Mouse (Mus musculus) lung, embryonic 16.5 days (tissue): Measurements from ENCODE around the gene Ephb3. TPM values are rescaled to one million over a fixed set of nuclear protein-coding genes. Genes with fewer than 3 reads are reported as not detected.

ENCODE experiments used
- ATAC-seq: fragments of 200-750 bp; cut with Nextera tagmentation; 2 replicates; pipeline ENCODE4 v1.8.0; 2017; ENCODE audit warnings: low read depth, mild to moderate bottlenecking, moderate library complexity
- H3K27ac ChIP-seq: fragments of 300-500 bp; sonication (generic); 2 replicates; pipeline ENCODE4 v1.5.1; 2014; ENCODE audit warnings: mild to moderate bottlenecking, control low read depth, low read length
- H3K27me3 ChIP-seq: fragments of 300-500 bp; sonication (generic); 2 replicates; pipeline ENCODE4 v1.6.1; 2014; ENCODE audit warnings: low read depth, low read length, mixed read lengths; ENCODE audit not compliant: control insufficient read depth, insufficient read depth
- H3K36me3 ChIP-seq: fragments of 300-500 bp; sonication (generic); 2 replicates; pipeline ENCODE4 v1.6.1; 2014; ENCODE audit warnings: low read length; ENCODE audit not compliant: control insufficient read depth, insufficient read depth
- H3K4me1 ChIP-seq: fragments of 300-500 bp; sonication (generic); replicated peaks from 2 replicates; pipeline ENCODE4 v1.6.1; 2014; ENCODE audit warnings: low read length, mixed read lengths; ENCODE audit not compliant: control insufficient read depth, insufficient read depth
- H3K4me2 ChIP-seq: fragments of 300-500 bp; sonication (generic); 2 replicates; pipeline ENCODE4 v1.6.1; 2014; ENCODE audit warnings: low read depth, low read length, control low read depth
- H3K4me3 ChIP-seq: fragments of 300-500 bp; sonication (generic); 2 replicates; pipeline ENCODE4 v1.5.1; 2014; ENCODE audit warnings: mild to moderate bottlenecking, low read length, control low read depth
- H3K9ac ChIP-seq: fragments of 300-500 bp; sonication (generic); 2 replicates; pipeline ENCODE4 v1.6.1; 2014; ENCODE audit warnings: low read length, control low read depth
- H3K9me3 ChIP-seq: fragments of 300-500 bp; sonication (generic); 2 replicates; pipeline ENCODE4 v1.6.1; 2016; ENCODE audit warnings: low read length; ENCODE audit not compliant: control insufficient read depth
- WGBS: fragments of 180-500 bp; shearing (Covaris S2); extraction: QIAGEN DNeasy Blood & Tissue Kit; methylation state at CpG from one replicate; pipeline ENCODE4 v1.1.7; 2014; 5-methylcytosine and 5-hydroxymethylcytosine counted together
- polyA plus RNA-seq: library from polyadenylated mRNA; unstranded; fragments of >200 nt; fragmentation: Nextera tagmentation; extraction: Ambion mirVana; gene quantifications from 2 replicates; pipeline ENCODE4 v1.2.1, GENCODE M21; 2015

Gene Ephb3
- polyA plus RNA-seq, 1 experiment from 2014 or later: 28.9 TPM

DNA sequence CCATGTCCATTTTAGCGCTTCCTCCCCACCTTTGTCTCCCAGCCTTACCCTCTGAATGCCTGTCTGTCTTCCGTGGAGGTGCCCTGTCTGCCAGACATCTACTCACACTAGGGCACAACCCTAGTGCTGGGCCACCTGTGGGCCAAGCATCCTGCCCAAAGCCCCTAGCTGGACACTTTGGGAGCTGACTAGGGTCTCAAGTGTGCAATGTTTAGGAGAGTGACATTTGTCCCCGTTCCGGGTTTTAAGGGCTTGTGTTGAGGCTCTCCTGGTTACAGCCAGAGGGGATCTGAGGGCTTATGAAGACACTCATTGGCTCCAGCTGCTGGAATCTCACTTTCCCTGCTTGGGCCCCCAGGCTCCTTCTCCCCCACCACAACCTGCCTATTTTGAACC, 42.5 kb downstream of the Ephb3 start:
- Histone ChIP-seq H3K27me3 (peaks cover 4% of the 10 kb centered on the region), H3K4me3 (peak overlapping the region; percentile 54)
- ATAC-seq: no peak

DNA sequence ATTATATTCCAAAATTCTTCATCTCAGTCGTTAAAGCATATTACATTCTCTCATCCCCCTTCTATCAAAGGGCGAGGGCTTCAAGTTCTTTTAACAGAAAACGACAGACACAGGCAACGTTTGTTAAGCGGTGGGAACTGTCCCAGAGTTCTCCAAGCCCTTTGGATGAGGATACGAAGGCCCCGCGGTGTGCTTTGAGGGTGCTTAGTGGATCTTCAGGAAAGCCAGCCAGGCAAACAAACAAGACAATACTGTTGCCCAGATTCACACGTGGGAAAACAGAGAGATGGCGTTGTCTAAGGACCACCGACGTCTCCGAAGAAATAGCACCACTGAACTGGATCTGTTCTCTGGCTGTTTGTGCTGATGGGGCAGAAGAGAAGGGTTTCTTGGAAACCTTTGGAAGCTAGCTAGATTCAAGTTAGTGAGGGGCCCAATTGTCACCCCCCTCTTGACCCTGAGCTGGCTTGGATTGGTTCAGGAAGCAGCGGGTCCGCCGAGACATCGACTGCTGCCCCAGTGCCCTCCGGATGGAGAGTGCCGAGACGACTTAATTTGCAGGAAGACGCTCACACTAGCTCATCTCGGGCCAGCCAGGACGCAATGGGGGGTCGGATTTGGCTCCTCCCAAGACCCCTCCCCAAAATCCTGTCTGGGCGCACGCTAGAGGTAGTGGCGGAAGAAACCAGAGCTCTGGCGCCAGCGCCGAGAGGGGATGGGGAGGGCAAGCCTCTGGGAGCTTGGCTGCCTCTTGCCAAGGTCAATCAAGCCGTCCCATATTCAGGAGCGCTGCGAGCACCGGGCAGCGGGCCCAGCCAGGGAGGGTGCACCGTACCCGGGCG, 43.5 kb downstream of the Ephb3 start:
- WGBS: 13% methylated on average over 38 of the region's 38 CpGs
- H3K9ac ChIP-seq: peak overlapping the region; percentile 53
- peaks cover 37% of the 10 kb centered on the region for H3K4me1 ChIP-seq
- H3K36me3 ChIP-seq: no peaks in the 10 kb centered on the region
- ATAC-seq: 0 out of 2 replicates have a peak, but pooled peaks have one; percentile 4
- H3K4me3 ChIP-seq: peak overlapping the region; percentile 46
- H3K9me3 ChIP-seq: no peaks in the 10 kb centered on the region
- peaks cover 4% of the 10 kb centered on the region for H3K27me3 ChIP-seq
- peak overlapping the region; percentile 88 for H3K4me2 ChIP-seq
- H3K27ac ChIP-seq: no peak overlapping the region

More for the DNA sequence above, 42.5 kb downstream of the Ephb3 start:
- Histone ChIP-seq H3K9me3 (no peaks in the 10 kb centered on the region), H3K4me2 (peak overlapping the region; percentile 95), H3K36me3 (no peaks in the 10 kb centered on the region), H3K9ac (peak overlapping the region; percentile 76), H3K4me1 (peaks cover 46% of the 10 kb centered on the region), H3K27ac (peak overlapping the region; percentile 89)
- 15% methylated on average over 4 of the region's 4 CpGs for WGBS

DNA sequence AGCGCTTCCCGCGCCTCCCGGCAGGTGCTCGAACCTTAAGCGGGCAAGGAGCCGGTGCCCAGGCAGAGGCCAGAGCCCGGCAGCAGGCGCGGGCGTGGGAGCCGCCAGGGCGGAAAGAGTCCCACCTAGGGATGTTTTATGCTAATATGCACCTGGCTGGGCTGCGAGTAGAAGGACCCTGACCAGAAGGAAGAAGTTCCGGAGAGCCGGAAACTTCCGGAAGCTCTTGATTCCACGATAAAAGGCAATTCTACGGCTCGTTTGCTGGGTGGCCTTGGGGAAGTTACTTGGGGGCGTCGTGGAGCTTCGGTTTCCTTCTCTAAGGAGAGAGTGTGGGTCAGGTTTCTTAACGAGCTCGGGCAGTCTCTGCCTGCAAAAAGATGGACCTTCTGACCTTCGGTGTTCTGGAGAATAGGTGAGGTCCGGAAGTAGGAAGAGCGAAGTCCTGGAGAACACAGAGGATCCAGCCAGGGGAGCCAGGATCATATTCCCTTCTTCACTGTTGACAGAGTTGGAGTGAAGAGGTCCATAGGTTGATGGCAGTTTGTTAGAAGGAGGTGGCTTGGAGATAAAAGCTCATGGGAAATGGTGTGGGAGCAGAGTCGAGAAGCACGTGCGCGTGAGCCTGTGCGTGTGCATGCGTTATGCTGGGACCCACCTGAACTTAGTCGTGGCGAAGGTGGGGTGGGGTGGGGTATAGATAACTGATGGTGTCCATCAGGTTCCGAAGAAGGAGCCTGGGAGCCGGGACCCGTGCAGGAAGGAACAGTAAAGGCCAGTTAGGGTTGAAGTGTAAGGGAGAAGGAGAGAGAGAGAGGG, 44.4 kb downstream of the Ephb3 start:
- Histone ChIP-seq H3K9ac (peak overlapping the region; percentile 53), H3K27ac (no peak overlapping the region), H3K9me3 (no peaks in the 10 kb centered on the region), H3K4me1 (peaks cover 36% of the 10 kb centered on the region), H3K36me3 (no peaks in the 10 kb centered on the region), H3K4me3 (peak overlapping the region; percentile 46), H3K27me3 (peaks cover 4% of the 10 kb centered on the region), H3K4me2 (peak overlapping the region; percentile 88)
- WGBS: 5% methylated on average over 39 of the region's 39 CpGs
- no peak for ATAC-seq

DNA sequence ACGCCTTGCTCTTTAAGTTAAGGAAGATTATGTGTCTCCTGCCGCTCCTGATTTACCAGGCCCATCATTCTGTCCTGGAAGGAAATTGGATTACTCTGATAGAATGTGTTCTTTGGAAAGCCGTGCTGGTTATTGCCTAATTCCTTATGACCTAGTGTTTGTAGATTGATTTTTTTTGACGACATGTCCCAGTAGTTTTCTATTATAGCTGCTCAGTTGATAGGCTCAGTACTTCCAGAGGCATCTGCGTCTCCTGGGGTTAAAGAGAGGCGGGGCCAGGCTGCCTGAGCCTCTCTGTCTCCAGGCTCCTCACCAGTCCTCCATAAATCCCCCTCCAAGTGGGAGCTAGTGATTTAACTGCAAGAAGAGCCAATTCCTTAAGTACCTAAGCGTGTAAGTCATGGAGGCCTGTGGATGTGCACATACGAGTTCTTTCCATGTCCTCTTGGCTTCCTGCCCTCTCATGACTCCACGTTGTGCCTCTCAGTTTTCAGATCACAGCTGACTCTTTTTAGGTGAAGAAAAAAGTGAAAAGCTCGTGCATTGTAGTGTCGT, 47.9 kb downstream of the Ephb3 start:
- no peak overlapping the region for H3K9ac ChIP-seq
- no peak overlapping the region for H3K4me3 ChIP-seq
- H3K36me3 ChIP-seq: no peaks in the 10 kb centered on the region
- no peak for ATAC-seq
- no peak overlapping the region for H3K4me2 ChIP-seq
- H3K27ac ChIP-seq: no peak overlapping the region
- 45% methylated on average over 11 of the region's 11 CpGs for WGBS
- peaks cover 4% of the 10 kb centered on the region; the same call in 1 of the 2 replicates for H3K27me3 ChIP-seq
- peaks cover 18% of the 10 kb centered on the region for H3K4me1 ChIP-seq
- H3K9me3 ChIP-seq: no peaks in the 10 kb centered on the region

DNA sequence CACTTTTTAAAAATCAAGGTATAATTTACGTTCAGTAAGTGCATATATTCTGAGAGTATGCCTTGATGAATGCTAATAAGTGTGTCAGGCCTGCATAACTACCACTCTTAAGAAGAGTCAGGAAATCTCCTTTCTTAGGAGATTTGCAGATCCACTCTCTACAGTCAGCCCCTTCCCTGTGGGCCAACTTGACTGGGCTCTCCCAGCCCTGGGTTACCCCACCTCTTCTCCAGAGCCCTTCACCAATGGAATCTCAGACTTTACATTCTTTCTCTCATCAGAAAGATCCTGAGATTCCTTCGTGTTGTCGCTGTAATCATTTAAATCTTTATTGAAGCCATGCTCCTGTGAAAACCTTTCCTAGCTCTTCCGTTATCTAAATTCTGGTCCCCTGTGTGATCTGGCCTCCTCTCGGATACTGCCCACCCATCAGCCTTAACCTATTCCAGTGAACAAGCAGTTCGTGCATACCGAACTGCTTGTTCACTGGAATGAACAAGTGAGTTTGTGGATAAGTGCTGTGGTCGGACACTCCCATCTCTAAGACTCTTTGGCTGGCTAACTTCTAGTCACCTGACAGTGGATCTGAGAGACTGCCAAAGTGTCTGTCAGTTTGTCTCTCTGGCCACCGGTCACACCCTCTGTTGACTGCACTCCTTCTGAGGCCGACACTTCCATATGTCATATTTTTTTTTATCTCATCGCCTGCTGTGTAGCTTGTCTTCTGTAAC, 51.2 kb downstream of the Ephb3 start:
- WGBS: 50% methylated on average over 11 of the region's 11 CpGs
- Histone ChIP-seq H3K27me3 (no peaks in the 10 kb centered on the region), H3K4me1 (peaks cover 3% of the 10 kb centered on the region; the same call in 1 of the 2 replicates), H3K9ac (no peak overlapping the region), H3K4me3 (no peak overlapping the region), H3K9me3 (no peaks in the 10 kb centered on the region), H3K4me2 (no peak overlapping the region), H3K27ac (peak overlapping the region; percentile 40; the same call in 1 of the 2 replicates), H3K36me3 (no peaks in the 10 kb centered on the region)
- ATAC-seq: peak; percentile 54; the same call in 1 of the 2 replicates

DNA sequence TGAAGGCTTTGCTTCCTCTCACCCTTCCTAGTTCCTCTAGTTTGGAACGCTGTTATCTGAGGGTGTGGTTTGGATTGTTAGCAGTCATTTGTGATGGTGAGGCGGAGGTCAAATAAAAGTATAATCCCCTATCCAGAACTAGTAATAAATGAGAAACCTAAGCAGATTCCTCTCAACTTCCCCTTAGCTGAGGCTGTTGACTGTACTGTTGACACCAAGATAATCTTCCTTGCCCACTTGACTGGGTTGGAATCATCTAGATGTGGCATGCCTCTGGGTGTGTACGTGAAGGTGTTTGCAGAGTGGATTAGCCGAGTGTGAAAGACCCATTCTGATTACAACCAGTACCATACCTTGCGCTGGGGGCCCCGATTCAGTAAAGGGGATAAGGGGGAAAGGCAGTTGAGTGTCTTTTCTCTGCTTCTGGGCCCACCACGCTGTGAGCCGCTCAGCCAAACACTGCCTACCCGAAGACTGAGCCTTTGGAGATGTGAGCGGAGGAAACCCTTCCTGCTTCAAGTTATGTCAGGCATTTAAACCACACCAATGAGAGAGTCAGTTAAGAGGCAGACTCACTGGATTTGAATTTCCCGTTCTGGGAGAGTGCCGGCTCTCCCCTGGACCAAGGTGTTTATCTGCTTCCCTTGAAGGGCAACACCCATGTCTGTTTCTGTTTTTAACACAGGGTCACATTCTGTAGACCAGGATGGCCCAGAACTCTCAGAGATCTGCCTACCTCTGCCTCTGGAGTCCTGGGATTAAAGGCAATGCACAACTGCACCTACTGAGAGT, 52.2 kb downstream of the Ephb3 start:
- Histone ChIP-seq H3K9me3 (no peaks in the 10 kb centered on the region), H3K9ac (no peak overlapping the region), H3K4me2 (no peak overlapping the region), H3K4me1 (peaks cover 3% of the 10 kb centered on the region; the same call in 1 of the 2 replicates), H3K27me3 (no peaks in the 10 kb centered on the region), H3K27ac (no peak overlapping the region), H3K36me3 (no peaks in the 10 kb centered on the region), H3K4me3 (no peak overlapping the region)
- WGBS: 76% methylated on average over 12 of the region's 12 CpGs
- ATAC-seq: no peak

DNA sequence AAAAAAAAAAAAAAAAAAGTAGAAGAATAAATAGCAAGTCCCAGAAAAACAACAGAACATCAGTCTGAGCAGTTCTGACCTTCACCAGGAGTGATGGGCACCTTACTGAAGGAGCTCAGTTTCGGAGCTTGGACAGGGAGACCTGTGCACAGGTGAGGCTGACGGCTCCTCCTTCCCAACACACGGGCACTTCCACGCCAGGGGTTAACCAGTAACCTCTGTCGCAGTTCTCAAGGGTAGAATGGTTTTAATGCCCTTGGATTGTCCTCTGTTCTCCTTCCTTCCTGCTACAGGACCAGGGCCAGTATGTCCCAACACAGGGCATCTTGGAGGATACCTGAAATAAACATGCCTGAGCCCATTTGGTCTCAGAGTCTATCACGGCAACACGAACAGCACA, 60.9 kb downstream of the Ephb3 start:
- Histone ChIP-seq H3K4me1 (no peaks in the 10 kb centered on the region), H3K27me3 (no peaks in the 10 kb centered on the region), H3K9ac (no peak overlapping the region), H3K27ac (no peak overlapping the region), H3K4me2 (no peak overlapping the region), H3K36me3 (no peaks in the 10 kb centered on the region), H3K4me3 (no peak overlapping the region), H3K9me3 (no peaks in the 10 kb centered on the region)
- ATAC-seq: no peak
- WGBS: 80% methylated on average over 7 of the region's 7 CpGs

DNA sequence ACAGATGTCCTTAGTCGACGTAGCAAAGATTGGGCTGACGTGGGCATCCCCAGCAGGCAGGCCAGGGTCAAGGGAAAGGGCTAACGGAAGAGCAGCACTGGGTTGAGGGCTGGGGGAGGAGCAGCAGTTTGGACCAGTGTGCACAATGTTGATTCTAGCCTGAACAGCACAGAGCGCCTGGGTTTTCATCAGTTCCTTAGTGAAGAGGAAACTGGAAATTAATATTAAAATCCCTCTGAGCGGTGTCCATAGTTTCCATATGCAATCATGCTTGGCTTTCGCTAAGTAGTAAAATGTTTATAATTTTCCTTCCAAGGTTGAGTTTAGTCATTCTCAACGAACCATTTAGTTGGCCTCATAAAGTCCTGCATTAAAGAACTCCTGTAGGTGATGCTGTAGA, 65.2 kb downstream of the Ephb3 start:
- Histone ChIP-seq H3K9ac (no peak overlapping the region), H3K27ac (no peak overlapping the region), H3K9me3 (no peaks in the 10 kb centered on the region), H3K36me3 (no peaks in the 10 kb centered on the region), H3K4me3 (no peak overlapping the region), H3K27me3 (no peaks in the 10 kb centered on the region), H3K4me2 (no peak overlapping the region), H3K4me1 (peaks cover 29% of the 10 kb centered on the region)
- no peak for ATAC-seq
- WGBS: 47% methylated on average over 8 of the region's 8 CpGs
